Mouse (Mus musculus): ENCODE data around the gene Gm43552. TPM values are rescaled to one million over a fixed set of nuclear protein-coding genes. Genes with fewer than 3 reads are reported as not detected.

Gm43552 gene
- polyA plus RNA-seq, 2 experiments, result not detected

GRCm38 (mm10) chr5:65447826-65448225 lies 44.8 kb downstream of the Gm43552 start:
- no peak overlapping the region for H3K4me3 ChIP-seq (ENCODE audit: insufficient read depth in 1 of 2, low read depth in 2 of 2, low read length in 2 of 2)
- no peaks in the 10 kb centered on the region for H3K36me3 ChIP-seq (replicated peaks; ENCODE audit: control insufficient read depth, insufficient read depth, low read depth)
- no peaks in the 10 kb centered on the region for H3K9me3 ChIP-seq (ENCODE audit: control insufficient read depth, low read length)
- no peak for DNase-seq (ENCODE audit: low read depth in 3 of 3, low spot score in 3 of 3)
- no peak overlapping the region for H3K9ac ChIP-seq (replicated peaks)
- no peak for TF ChIP-seq CTCF (IDR thresholded peaks at IDR 0.05; ENCODE audit: low read depth)
- no peak for TF ChIP-seq EP300 (IDR thresholded peaks at IDR 0.05; ENCODE audit: low read depth)
- no peak overlapping the region for H3K27ac ChIP-seq
- H3K4me2 ChIP-seq (ENCODE audit: low read depth), result no peak overlapping the region
- no peaks in the 10 kb centered on the region for H3K27me3 ChIP-seq (ENCODE audit: control insufficient read depth, insufficient read depth, low read length)
- no peak for ATAC-seq (ENCODE audit: insufficient read depth)
- 0 out of 4 replicates have a peak, but pooled peaks cover 0 to 3% of the 10 kb centered on the region in 2 experiments for H3K4me1 ChIP-seq (replicated peaks; ENCODE audit: control insufficient read depth in 2 of 2, insufficient read depth in 2 of 2, low read length in 1 of 2)
- 64% methylated on average over 2 of the region's 2 CpGs for WGBS (ENCODE audit: insufficient replicate concordance)

- ATAC-seq (ENCODE audit: insufficient read depth), result no peak
Observed at GRCm38 (mm10) chr5:65446756-65447155, 45.9 kb downstream of the Gm43552 start.

GRCm38 (mm10) chr5:65444981-65445380 lies 47.7 kb downstream of the Gm43552 start:
- Histone ChIP-seq H3K36me3 (replicated peaks; ENCODE audit: control insufficient read depth, insufficient read depth, low read depth) (no peaks in the 10 kb centered on the region), H3K9ac (replicated peaks) (no peak overlapping the region), H3K4me1 (replicated peaks; ENCODE audit: control insufficient read depth in 2 of 2, insufficient read depth in 2 of 2, low read length in 1 of 2) (0 out of 4 replicates have a peak, but pooled peaks cover 0 to 3% of the 10 kb centered on the region in 2 experiments), H3K9me3 (ENCODE audit: control insufficient read depth, low read length) (no peaks in the 10 kb centered on the region), H3K4me2 (ENCODE audit: low read depth) (no peak overlapping the region), H3K27me3 (ENCODE audit: control insufficient read depth, insufficient read depth, low read length) (no peaks in the 10 kb centered on the region), H3K27ac (no peak overlapping the region), H3K4me3 (ENCODE audit: insufficient read depth in 1 of 2, low read depth in 2 of 2, low read length in 2 of 2) (no peak overlapping the region)
- no peak for DNase-seq (ENCODE audit: low read depth in 3 of 3, low spot score in 3 of 3)
- ATAC-seq (ENCODE audit: insufficient read depth), result no peak
- WGBS (ENCODE audit: insufficient replicate concordance), result 47% methylated on average over 3 of the region's 6 CpGs
- TF ChIP-seq EP300 (IDR thresholded peaks at IDR 0.05; ENCODE audit: low read depth) (no peak), CTCF (IDR thresholded peaks at IDR 0.05; ENCODE audit: low read depth) (no peak)

More at GRCm38 (mm10) chr5:65446756-65447155, 45.9 kb downstream of the Gm43552 start:
- TF ChIP-seq CTCF (IDR thresholded peaks at IDR 0.05; ENCODE audit: low read depth), result no peak
- TF ChIP-seq EP300 (IDR thresholded peaks at IDR 0.05; ENCODE audit: low read depth), result no peak
- DNase-seq (ENCODE audit: low read depth in 3 of 3, low spot score in 3 of 3), result no peak
- Histone ChIP-seq H3K9me3 (ENCODE audit: control insufficient read depth, low read length) (no peaks in the 10 kb centered on the region), H3K4me2 (ENCODE audit: low read depth) (no peak overlapping the region), H3K9ac (replicated peaks) (no peak overlapping the region), H3K4me1 (replicated peaks; ENCODE audit: control insufficient read depth in 2 of 2, insufficient read depth in 2 of 2, low read length in 1 of 2) (0 out of 4 replicates have a peak, but pooled peaks cover 0 to 3% of the 10 kb centered on the region in 2 experiments), H3K27me3 (ENCODE audit: control insufficient read depth, insufficient read depth, low read length) (no peaks in the 10 kb centered on the region), H3K4me3 (ENCODE audit: insufficient read depth in 1 of 2, low read depth in 2 of 2, low read length in 2 of 2) (no peak overlapping the region), H3K36me3 (replicated peaks; ENCODE audit: control insufficient read depth, insufficient read depth, low read depth) (no peaks in the 10 kb centered on the region), H3K27ac (no peak overlapping the region)
- whole genome bisulfite sequencing (ENCODE audit: insufficient replicate concordance), result 50% methylated on average over 2 of the region's 2 CpGs

GRCm38 (mm10) chr5:65438041-65438440 lies 54.6 kb downstream of the Gm43552 start:
- no peak overlapping the region for H3K27ac ChIP-seq
- no peak for ATAC-seq (ENCODE audit: insufficient read depth)
- no peaks in the 10 kb centered on the region for H3K9me3 ChIP-seq (ENCODE audit: control insufficient read depth, low read length)
- H3K9ac ChIP-seq (replicated peaks), result no peak overlapping the region
- H3K4me3 ChIP-seq (ENCODE audit: insufficient read depth in 1 of 2, low read depth in 2 of 2, low read length in 2 of 2), result no peak overlapping the region
- DNase-seq (ENCODE audit: low read depth in 3 of 3, low spot score in 3 of 3), result no peak
- H3K4me2 ChIP-seq (ENCODE audit: low read depth), result no peak overlapping the region
- no peaks in the 10 kb centered on the region for H3K27me3 ChIP-seq (ENCODE audit: control insufficient read depth, insufficient read depth, low read length)
- peaks cover 4 to 13% of the 10 kb centered on the region in 2 experiments for H3K4me1 ChIP-seq (replicated peaks; ENCODE audit: control insufficient read depth in 2 of 2, insufficient read depth in 2 of 2, low read length in 1 of 2)
- TF ChIP-seq CTCF (IDR thresholded peaks at IDR 0.05; ENCODE audit: low read depth) (no peak), EP300 (IDR thresholded peaks at IDR 0.05; ENCODE audit: low read depth) (no peak)
- no peaks in the 10 kb centered on the region for H3K36me3 ChIP-seq (replicated peaks; ENCODE audit: control insufficient read depth, insufficient read depth, low read depth)

- peak; percentile 98 for ATAC-seq (ENCODE audit: insufficient read depth)
- peaks cover 4 to 13% of the 10 kb centered on the region in 2 experiments for H3K4me1 ChIP-seq (replicated peaks; ENCODE audit: control insufficient read depth in 2 of 2, insufficient read depth in 2 of 2, low read length in 1 of 2)
- no peaks in the 10 kb centered on the region for H3K9me3 ChIP-seq (ENCODE audit: control insufficient read depth, low read length)
- peak within 1 kb of the TSS; percentile 73 to 82 for H3K4me3 ChIP-seq (ENCODE audit: insufficient read depth in 1 of 2, low read depth in 2 of 2, low read length in 2 of 2)
- peak within 1 kb of the TSS; percentile 81 for H3K4me2 ChIP-seq (ENCODE audit: low read depth)
- no peaks in the 10 kb centered on the region for H3K27me3 ChIP-seq (ENCODE audit: control insufficient read depth, insufficient read depth, low read length)
- H3K9ac ChIP-seq (replicated peaks), result peak within 1 kb of the TSS; percentile 66
- peak; percentile 95 to 96 (median 96) for DNase-seq (ENCODE audit: low read depth in 3 of 3, low spot score in 3 of 3)
- H3K36me3 ChIP-seq (replicated peaks; ENCODE audit: control insufficient read depth, insufficient read depth, low read depth), result no peaks in the 10 kb centered on the region
- H3K27ac ChIP-seq, result no peak within 1 kb of the TSS
- TF ChIP-seq CTCF (IDR thresholded peaks at IDR 0.05; ENCODE audit: low read depth) (no peak), EP300 (IDR thresholded peaks at IDR 0.05; ENCODE audit: low read depth) (no peak)
- WGBS (ENCODE audit: insufficient replicate concordance), result 1% methylated on average over 50 of the region's 51 CpGs
Observed at GRCm38 (mm10) chr5:65435806-65436561, 56.6 kb downstream of the Gm43552 start, which contains the start of gene Ugdh. Gene Ugdh, minus strand, starts transcription at chr5:65435949.
